Mouse (Mus musculus) liver, adult 2 months (tissue): ENCODE data around the gene Psmb4. TPM values are rescaled to one million over a fixed set of nuclear protein-coding genes. Genes with fewer than 3 reads are reported as not detected.
A peak's percentile ranks its signal among the peaks of the same experiment; 100 is the strongest.

ENCODE experiments used
- DNase-seq: peaks from one replicate; pipeline ENCODE4 v3.0.0-alpha.2; 2011; ENCODE audit warnings: low read depth, low spot score; ENCODE audit errors: extremely low read depth
- H3K27ac ChIP-seq: fragments of 200-500 bp; replicated peaks from 2 replicates; pipeline ENCODE4 v1.5.1; 2012; ENCODE audit warnings: low read depth, mild to moderate bottlenecking, control low read depth, inconsistent platforms, low read length; ENCODE audit not compliant: insufficient read depth
- H3K27me3 ChIP-seq: fragments of 200-500 bp; 2 replicates; pipeline ENCODE4 v1.6.1; 2012; ENCODE audit warnings: mild to moderate bottlenecking, moderate library complexity, low read length, inconsistent platforms; ENCODE audit not compliant: control insufficient read depth, insufficient read depth
- H3K36me3 ChIP-seq: fragments of 200-500 bp; 2 replicates; pipeline ENCODE4 v1.6.1; 2012; ENCODE audit warnings: low read length, inconsistent platforms; ENCODE audit not compliant: control insufficient read depth, insufficient read depth
- H3K4me1 ChIP-seq: fragments of 200-500 bp; 2 replicates; pipeline ENCODE4 v1.6.1; 2011; ENCODE audit warnings: low read length; ENCODE audit not compliant: control insufficient read depth, insufficient read depth
- H3K4me3 ChIP-seq: fragments of 200-500 bp; 2 replicates; pipeline ENCODE4 v1.5.1; 2011; ENCODE audit warnings: low read depth, mild to moderate bottlenecking, control low read depth, low read length, moderate library complexity; ENCODE audit not compliant: insufficient read depth
- H3K79me2 ChIP-seq: fragments of 200-500 bp; 2 replicates; pipeline ENCODE4 v1.6.1; 2012; ENCODE audit warnings: inconsistent platforms, mild to moderate bottlenecking, low read length, moderate library complexity; ENCODE audit not compliant: control insufficient read depth, insufficient read depth
- H3K9ac ChIP-seq: fragments of 200-500 bp; 2 replicates; pipeline ENCODE4 v1.6.1; 2012; ENCODE audit warnings: low read depth, mild to moderate bottlenecking, control low read depth, inconsistent platforms, low read length
- CTCF ChIP-seq: fragments of 200-500 bp; IDR thresholded peaks from 2 replicates; pipeline ENCODE4 v1.5.1; 2011; ENCODE audit warnings: low read depth, low read length, control low read depth
- POLR2A ChIP-seq: fragments of 200-500 bp; IDR thresholded peaks from 2 replicates; pipeline ENCODE4 v1.6.1; 2011; ENCODE audit warnings: low read length, control low read depth; ENCODE audit not compliant: insufficient read depth; ENCODE audit errors: extremely low read depth
- WGBS: fragments of 180-500 bp; shearing (Covaris S2); methylation state at CpG from one replicate; pipeline ENCODE4 v1.1.7; 2018; 5-methylcytosine and 5-hydroxymethylcytosine counted together
- polyA plus RNA-seq: library from polyadenylated mRNA; depleted of rRNA; stranded (reverse); fragments of >200 nt; gene quantifications from 2 replicates; pipeline ENCODE4 v1.2.3, GENCODE M21; 2012
- total RNA-seq: library from RNA; depleted of rRNA; stranded (reverse); fragments of >200 nt; gene quantifications from 2 replicates; pipeline ENCODE4 v1.2.3, GENCODE M21; 2014

The Psmb4 gene
- total and polyA plus RNA-seq, 2 experiments = 246 to 271 TPM

DNA sequence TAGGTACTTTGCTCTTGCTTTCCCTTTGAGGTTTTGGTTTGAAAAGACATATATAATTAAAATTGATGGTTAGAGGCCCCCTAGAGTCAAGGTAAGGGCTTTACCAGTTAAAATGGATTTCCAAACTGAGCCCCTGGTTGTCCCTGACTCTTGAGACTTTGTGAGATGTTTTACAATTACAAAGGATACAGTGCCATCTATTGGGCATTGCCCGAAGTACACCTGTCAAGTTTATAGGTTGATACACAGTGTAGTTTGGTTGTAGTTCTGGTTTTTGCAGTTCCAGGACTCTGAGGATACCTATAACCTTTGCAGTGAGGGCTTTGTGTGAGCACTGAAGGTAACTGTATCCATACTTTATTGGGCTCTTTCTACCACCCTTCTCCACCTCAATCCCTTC is 37.4 kb downstream of the Psmb4 start:
- H3K4me1 ChIP-seq = peaks cover 11% of the 10 kb centered on the region; the same call in 1 of the 2 replicates
- no peak overlapping the region for H3K27ac ChIP-seq
- H3K27me3 ChIP-seq = no peaks in the 10 kb centered on the region
- TF ChIP-seq CTCF (peak; percentile 30), POLR2A (no peak)
- peaks cover 27% of the 10 kb centered on the region for H3K79me2 ChIP-seq
- peaks cover 4% of the 10 kb centered on the region for H3K36me3 ChIP-seq
- no peak overlapping the region for H3K9ac ChIP-seq
- H3K4me3 ChIP-seq = no peak overlapping the region
- DNase-seq = peak; percentile 56
- WGBS = 0% methylated on average over 1 of the region's 1 CpGs

DNA sequence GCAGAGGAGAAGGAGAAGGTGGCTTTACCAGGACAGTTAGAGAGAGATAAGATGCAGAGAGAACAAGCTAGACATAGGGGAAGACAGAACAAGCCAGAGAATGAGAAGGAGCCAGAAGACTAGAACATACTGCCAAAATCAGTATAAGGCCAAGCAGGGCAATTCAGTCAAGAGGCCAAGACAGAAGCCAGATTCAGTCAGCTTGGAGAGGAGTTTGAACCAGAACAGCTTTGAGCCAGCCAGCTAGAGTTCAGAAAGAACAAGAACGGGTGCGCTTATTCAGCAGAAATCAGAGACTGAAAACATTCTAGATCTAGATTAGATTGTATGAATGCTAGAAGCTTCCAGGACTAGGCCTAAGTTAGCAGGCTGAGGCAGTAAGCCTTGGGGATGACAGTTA is 39.4 kb downstream of the Psmb4 start:
- peaks cover 11% of the 10 kb centered on the region; the same call in 1 of the 2 replicates for H3K4me1 ChIP-seq
- no peaks in the 10 kb centered on the region for H3K36me3 ChIP-seq
- peak; percentile 62 for DNase-seq
- WGBS = 30% methylated on average over 2 of the region's 2 CpGs
- no peak overlapping the region for H3K4me3 ChIP-seq
- peaks cover 34% of the 10 kb centered on the region for H3K79me2 ChIP-seq
- TF ChIP-seq CTCF = no peak
- no peak for TF ChIP-seq POLR2A
- no peaks in the 10 kb centered on the region for H3K27me3 ChIP-seq
- no peak overlapping the region for H3K27ac ChIP-seq
- no peak overlapping the region for H3K9ac ChIP-seq

DNA sequence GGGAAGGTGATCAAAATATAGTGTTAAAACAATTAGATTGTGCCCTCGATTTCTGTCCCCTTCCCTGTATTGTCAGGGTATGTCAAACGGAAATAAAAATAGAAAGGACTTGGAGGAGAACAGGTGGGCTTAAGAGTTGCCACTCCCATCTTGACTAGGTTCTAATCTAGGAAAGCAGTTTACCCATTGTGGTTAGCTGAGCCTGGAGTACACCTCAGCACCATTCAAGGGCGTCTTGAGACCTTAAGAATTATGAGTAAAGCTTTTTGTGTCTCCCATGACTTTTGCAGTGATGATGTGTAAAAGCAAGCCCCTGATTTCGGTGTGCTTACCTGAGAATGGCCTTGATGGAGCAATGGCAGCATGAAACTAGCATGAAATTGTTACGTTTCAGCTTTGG is 47.7 kb downstream of the Psmb4 start:
- Histone ChIP-seq H3K36me3 (no peaks in the 10 kb centered on the region), H3K4me3 (no peak overlapping the region), H3K4me1 (peaks cover 8% of the 10 kb centered on the region), H3K9ac (no peak overlapping the region), H3K27me3 (no peaks in the 10 kb centered on the region), H3K79me2 (peaks cover 29% of the 10 kb centered on the region), H3K27ac (no peak overlapping the region)
- WGBS = 80% methylated on average over 5 of the region's 5 CpGs
- no peak for DNase-seq
- TF ChIP-seq CTCF = no peak
- TF ChIP-seq POLR2A = no peak

DNA sequence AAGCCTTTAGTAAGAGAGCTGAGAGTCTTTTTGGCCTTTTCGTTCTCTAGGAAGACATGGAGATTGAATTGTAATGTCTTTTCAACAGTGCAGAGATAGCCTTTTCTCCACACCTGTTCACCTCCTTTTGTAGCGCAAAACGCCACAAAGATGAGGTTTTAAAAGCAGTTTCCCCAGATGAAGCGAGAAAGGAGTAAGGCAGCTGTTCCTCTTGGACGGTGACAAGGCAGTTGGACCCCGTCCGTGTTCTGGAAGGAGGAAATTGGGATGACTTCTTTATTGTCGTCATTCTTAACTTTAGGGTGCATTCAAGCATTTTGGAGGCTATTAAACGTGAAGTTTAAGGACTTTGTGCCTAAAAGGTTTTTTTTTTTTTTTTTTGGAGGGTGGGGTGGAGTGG is 48.1 kb downstream of the Psmb4 start:
- Histone ChIP-seq H3K36me3 (no peaks in the 10 kb centered on the region), H3K27ac (peak overlapping the region; percentile 80), H3K79me2 (peaks cover 26% of the 10 kb centered on the region), H3K4me3 (peak overlapping the region; percentile 70), H3K4me1 (peaks cover 8% of the 10 kb centered on the region), H3K27me3 (no peaks in the 10 kb centered on the region), H3K9ac (peak overlapping the region; percentile 89; the same call in 1 of the 2 replicates)
- no peak for DNase-seq
- TF ChIP-seq CTCF = no peak
- no peak for TF ChIP-seq POLR2A
- 14% methylated on average over 9 of the region's 9 CpGs for WGBS

DNA sequence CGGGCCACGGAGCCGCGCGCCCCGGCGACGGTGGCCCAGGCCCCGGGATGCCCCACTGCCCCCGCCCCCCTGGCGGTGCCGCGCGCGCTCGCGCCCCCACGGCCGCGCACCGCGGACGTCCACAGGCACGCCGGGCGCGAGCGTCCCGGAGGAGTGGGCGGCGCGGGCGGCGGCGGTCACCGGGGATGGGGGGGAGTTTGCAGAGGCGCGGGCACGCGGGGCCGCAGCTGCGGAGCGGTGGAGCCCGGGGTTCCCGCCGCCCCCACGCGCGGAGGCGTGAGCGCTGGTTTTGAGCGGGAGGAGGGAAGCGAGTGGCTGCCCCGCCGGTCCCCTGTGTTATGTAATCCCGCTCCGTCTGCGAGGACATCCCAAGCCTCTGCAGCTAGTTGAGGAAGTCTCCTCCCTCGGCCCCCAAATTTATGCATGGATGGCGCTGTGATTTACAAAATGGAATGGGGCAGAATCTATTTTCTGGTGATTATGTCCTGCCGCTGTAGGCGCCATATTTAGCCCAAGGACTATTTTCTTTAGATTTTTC is 48.7 kb downstream of the Psmb4 start:
- Histone ChIP-seq H3K27me3 (no peaks in the 10 kb centered on the region), H3K4me1 (peaks cover 8% of the 10 kb centered on the region), H3K36me3 (no peaks in the 10 kb centered on the region), H3K9ac (peak overlapping the region; percentile 89), H3K4me3 (peak overlapping the region; percentile 70), H3K79me2 (peaks cover 21% of the 10 kb centered on the region), H3K27ac (peak overlapping the region; percentile 80)
- TF ChIP-seq CTCF (no peak), POLR2A (no peak)
- DNase-seq = peak; percentile 65
- 4% methylated on average over 53 of the region's 62 CpGs for WGBS

DNA sequence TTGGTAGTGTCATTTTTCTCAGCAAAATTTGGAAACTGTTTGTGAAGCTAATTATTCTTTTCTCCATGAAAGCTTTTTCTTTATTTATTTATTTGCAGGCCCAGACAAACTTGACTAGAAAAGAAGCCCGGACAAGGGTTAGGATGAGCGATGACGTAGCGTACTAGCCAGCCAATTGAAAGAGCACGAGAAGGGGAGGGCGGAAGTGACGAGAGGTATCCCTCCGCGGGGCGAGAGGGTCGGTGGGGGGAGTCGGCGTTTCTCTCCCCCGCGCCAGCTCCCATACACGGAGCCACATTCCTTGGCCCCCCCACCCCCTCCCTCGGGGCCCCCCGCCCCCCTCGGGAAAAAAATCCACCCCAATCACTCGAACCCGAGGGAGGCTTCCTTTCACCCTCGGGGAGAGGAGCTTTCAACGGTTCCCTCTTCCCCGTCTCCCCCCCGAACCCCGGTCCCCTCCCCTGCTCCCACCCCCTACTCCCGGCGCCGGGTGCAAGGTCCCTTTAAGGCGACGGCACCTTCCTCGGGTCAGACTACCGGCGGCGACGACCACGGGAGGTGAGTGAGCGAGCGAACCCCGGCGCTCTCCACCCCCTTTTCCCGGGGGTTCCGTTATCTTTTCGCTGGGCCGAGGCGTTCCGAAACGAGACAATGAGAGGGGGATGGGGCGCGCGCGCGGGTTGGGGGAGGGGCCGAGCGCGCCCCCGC is 49.4 kb downstream of the Psmb4 start, which contains the start of gene Pogz:
TSS of gene Pogz (plus strand) at position 385 of the 708 bp plus-strand sequence.
- under 1% methylated on average over 53 of the region's 57 CpGs for WGBS
- Histone ChIP-seq H3K4me3 (peak within 1 kb of the TSS; percentile 70), H3K36me3 (no peaks in the 10 kb centered on the region), H3K79me2 (peaks cover 16% of the 10 kb centered on the region), H3K4me1 (peaks cover 13% of the 10 kb centered on the region), H3K9ac (peak within 1 kb of the TSS; percentile 89), H3K27me3 (no peaks in the 10 kb centered on the region), H3K27ac (peak within 1 kb of the TSS; percentile 80)
- peak; percentile 93 for DNase-seq
- TF ChIP-seq POLR2A = 0 out of 2 replicates have a peak, but pooled peaks have one; percentile 25
- TF ChIP-seq CTCF = no peak
